In the genomic region with DNA sequence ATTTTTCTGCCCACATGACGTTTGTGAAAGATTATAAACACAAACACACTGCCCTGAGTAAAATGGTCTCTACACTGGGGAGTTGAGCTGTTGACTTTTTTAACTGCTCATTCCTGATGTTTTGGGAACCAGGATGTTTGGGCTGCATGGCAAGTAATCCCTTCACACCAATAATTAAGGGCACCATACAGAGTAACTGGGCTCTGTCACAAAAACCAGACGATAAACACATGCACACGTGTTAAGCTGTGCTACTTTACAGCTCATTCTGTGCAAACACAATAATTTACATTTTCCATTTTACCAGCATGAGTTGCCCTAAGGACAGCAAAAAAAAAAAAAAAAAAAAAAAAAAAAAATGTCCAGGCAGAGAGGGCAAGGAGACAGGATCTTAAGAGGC, we compare ENCODE assay signal across 15 mouse cellular contexts.
"Had no signal": no experiment of that assay in that cellular context is flagged by ENCODE, and none has a peak within 500 bp of the region (broad histone marks: within the 10 kb centered on the region; RNA-seq: fewer than 3 reads in every experiment).

No protein-coding gene starts in this region.

- H3K27me3 ChIP-seq: limb, embryonic 15.5 days; liver, embryonic 12.5 days; midbrain, embryonic 12.5 days; neural tube, embryonic 15.5 days had no signal

- H3K4me3 ChIP-seq: limb, embryonic 15.5 days; liver, embryonic 12.5 days; midbrain, embryonic 12.5 days; myocyte; neural tube, embryonic 15.5 days had no signal

- H3K27ac ChIP-seq: limb, embryonic 15.5 days; liver, embryonic 12.5 days; midbrain, embryonic 12.5 days; neural tube, embryonic 15.5 days had no signal

- H3K36me3 ChIP-seq: limb, embryonic 15.5 days; liver, embryonic 12.5 days; neural tube, embryonic 15.5 days had no signal

- H3K9me3 ChIP-seq: limb, embryonic 15.5 days; liver, embryonic 12.5 days; midbrain, embryonic 12.5 days; neural tube, embryonic 15.5 days had no signal

- H3K4me2 ChIP-seq: limb, embryonic 15.5 days; liver, embryonic 12.5 days; lung, embryonic 14.5 days; midbrain, embryonic 12.5 days; neural tube, embryonic 15.5 days had no signal

- H3K9ac ChIP-seq: limb, embryonic 15.5 days; liver, embryonic 12.5 days; lung, embryonic 14.5 days; midbrain, embryonic 12.5 days; neural tube, embryonic 15.5 days had no signal

- ATAC-seq: liver, embryonic 12.5 days had no signal

- H3K4me1 ChIP-seq: limb, embryonic 15.5 days; liver, embryonic 12.5 days; midbrain, embryonic 12.5 days; neural tube, embryonic 15.5 days had no signal

- DNase-seq: kidney, adult 8-10 months; kidney, postnatal 25 days; layer of hippocampus, adult 9-11 months; layer of hippocampus, postnatal 36 days; lung, embryonic 14.5 days; lung, postnatal 10 days; lung, postnatal 4 days; right cerebral cortex, adult 18-20 months; right cerebral cortex, postnatal 25 days; thymus, postnatal 4 days had no signal
